Mouse (Mus musculus) lung, postnatal 0 days (tissue): ENCODE data around the gene Podn. TPM values are rescaled to one million over a fixed set of nuclear protein-coding genes. Genes with fewer than 3 reads are reported as not detected.
A peak's percentile ranks its signal among the peaks of the same experiment; 100 is the strongest.

Experiments
- ATAC-seq: fragments of 200-750 bp; cut with Nextera tagmentation; 2 replicates; pipeline ENCODE4 v1.8.0; 2017; ENCODE audit warnings: moderate library complexity
- DNase-seq: peaks from one replicate; pipeline ENCODE4 v3.0.0-alpha.2; 2016; ENCODE audit warnings: low spot score
- H3K27ac ChIP-seq: fragments of 300-500 bp; sonication (generic); 2 replicates; pipeline ENCODE4 v1.5.1; 2014; ENCODE audit warnings: antibody characterized with exemption, mild to moderate bottlenecking, low read length, mixed read lengths
- H3K27me3 ChIP-seq: fragments of 300-500 bp; sonication (generic); replicated peaks from 2 replicates; pipeline ENCODE4 v1.6.1; 2014; ENCODE audit warnings: low read length, mixed read lengths; ENCODE audit not compliant: insufficient read depth
- H3K36me3 ChIP-seq: fragments of 300-500 bp; sonication (generic); 2 replicates; pipeline ENCODE4 v1.6.1; 2014; ENCODE audit warnings: low read length, mixed read lengths; ENCODE audit not compliant: insufficient read depth
- H3K4me1 ChIP-seq: fragments of 300-500 bp; sonication (generic); 2 replicates; pipeline ENCODE4 v1.6.1; 2014; ENCODE audit warnings: antibody characterized with exemption, low read depth, low read length, mixed read lengths; ENCODE audit not compliant: insufficient read depth
- H3K4me2 ChIP-seq: fragments of 300-500 bp; sonication (generic); replicated peaks from 2 replicates; pipeline ENCODE4 v1.6.1; 2014; ENCODE audit warnings: low read depth, mild to moderate bottlenecking, low read length, moderate library complexity, mixed read lengths
- H3K4me3 ChIP-seq: fragments of 300-500 bp; sonication (generic); 2 replicates; pipeline ENCODE4 v1.5.1; 2014; ENCODE audit warnings: low read depth, low read length
- H3K9ac ChIP-seq: fragments of 300-500 bp; sonication (generic); replicated peaks from 2 replicates; pipeline ENCODE4 v1.6.1; 2014; ENCODE audit warnings: low read depth, mild to moderate bottlenecking
- H3K9me3 ChIP-seq: fragments of 300-500 bp; sonication (generic); 2 replicates; pipeline ENCODE4 v1.6.1; 2016; ENCODE audit warnings: low read length, mixed read lengths
- CTCF ChIP-seq: IDR thresholded peaks from 2 replicates; pipeline ENCODE4 v1.5.1; 2016; ENCODE audit warnings: antibody characterized with exemption, mild to moderate bottlenecking
- EP300 ChIP-seq: IDR thresholded peaks from 2 replicates; pipeline ENCODE4 v1.6.1; 2016; ENCODE audit warnings: antibody characterized with exemption, mild to moderate bottlenecking, control low read depth
- WGBS: fragments of 180-500 bp; shearing (Covaris S2); extraction: QIAGEN DNeasy Blood & Tissue Kit; methylation state at CpG from one replicate; pipeline ENCODE4 v1.1.7; 2014; 5-methylcytosine and 5-hydroxymethylcytosine counted together
- polyA plus RNA-seq: library from polyadenylated mRNA; unstranded; fragments of >200 nt; fragmentation: Nextera tagmentation; extraction: Ambion mirVana; gene quantifications from 2 replicates; pipeline ENCODE4 v1.2.1, GENCODE M21; 2015

Podn gene
- polyA plus RNA-seq, 1 experiment from 2014 or later = 2.8 TPM

DNA sequence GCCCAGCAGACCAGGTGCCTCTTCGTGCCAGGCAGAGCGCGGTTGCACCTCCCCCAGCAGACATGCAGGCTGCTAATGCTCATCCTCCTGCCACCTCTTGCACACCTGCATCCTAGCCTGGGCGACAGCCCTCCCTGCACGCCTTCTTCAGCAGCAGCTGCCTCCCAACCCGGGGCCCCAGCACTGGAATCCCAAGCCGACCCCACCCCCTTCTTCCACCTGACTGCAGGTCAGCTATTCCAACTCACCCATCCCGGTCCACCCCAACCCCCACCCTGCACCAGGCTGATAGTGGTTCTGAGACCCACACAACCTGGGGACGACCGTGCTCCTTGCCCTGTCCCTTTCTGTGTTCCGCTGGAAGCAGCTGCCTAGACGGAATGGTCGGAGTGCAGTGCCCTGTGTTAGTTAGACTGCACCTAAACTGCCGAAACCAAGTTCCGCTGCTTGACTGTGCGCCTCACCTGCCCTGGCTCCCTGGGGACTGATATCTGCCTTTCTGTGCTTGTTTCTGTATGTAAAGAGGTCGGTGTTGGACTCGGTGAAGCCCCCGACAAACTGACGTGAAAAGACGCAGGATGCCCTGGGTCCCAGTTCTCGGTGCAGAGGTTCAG is 65.2 kb downstream of the Podn start:
- no peak overlapping the region for H3K27ac ChIP-seq
- peak overlapping the region; percentile 96 for H3K4me2 ChIP-seq
- 4% methylated on average over 22 of the region's 22 CpGs for WGBS
- H3K4me1 ChIP-seq = peaks cover 7% of the 10 kb centered on the region; the same call in 1 of the 2 replicates
- DNase-seq (no peak), ATAC-seq (no peak)
- peaks cover 18% of the 10 kb centered on the region for H3K27me3 ChIP-seq
- no peaks in the 10 kb centered on the region for H3K9me3 ChIP-seq
- no peaks in the 10 kb centered on the region for H3K36me3 ChIP-seq
- H3K9ac ChIP-seq = no peak overlapping the region
- H3K4me3 ChIP-seq = peak overlapping the region; percentile 57
- TF ChIP-seq EP300 = no peak
- no peak for TF ChIP-seq CTCF

DNA sequence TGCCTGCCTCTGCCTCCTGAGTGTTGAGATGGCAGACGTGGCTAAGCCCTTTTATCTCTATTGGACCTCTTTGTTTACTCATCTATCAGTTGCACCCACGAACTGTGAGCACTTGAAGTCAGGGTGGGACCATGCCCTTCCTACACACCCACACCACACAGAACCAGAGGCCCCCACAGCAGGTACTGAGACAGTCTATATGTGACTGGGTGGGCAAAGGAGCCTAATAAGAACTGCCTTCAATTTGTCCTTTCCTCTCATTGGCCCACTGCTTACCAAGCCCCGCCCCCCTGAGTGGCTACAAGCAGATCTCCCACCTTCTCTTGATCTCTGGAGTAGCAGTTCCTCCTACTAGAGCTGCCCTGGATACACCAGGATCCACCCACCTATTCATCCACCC is 70.1 kb downstream of the Podn start:
- H3K27ac ChIP-seq = no peak overlapping the region
- no peak for DNase-seq
- H3K4me1 ChIP-seq = peaks cover 2% of the 10 kb centered on the region; the same call in 1 of the 2 replicates
- TF ChIP-seq EP300 (no peak), CTCF (no peak)
- peaks cover 8% of the 10 kb centered on the region for H3K27me3 ChIP-seq
- H3K9ac ChIP-seq = no peak overlapping the region
- ATAC-seq = no peak
- 26% methylated on average over 3 of the region's 3 CpGs for WGBS
- H3K4me2 ChIP-seq = no peak overlapping the region
- no peaks in the 10 kb centered on the region for H3K36me3 ChIP-seq
- H3K4me3 ChIP-seq = no peak overlapping the region
- no peaks in the 10 kb centered on the region for H3K9me3 ChIP-seq

DNA sequence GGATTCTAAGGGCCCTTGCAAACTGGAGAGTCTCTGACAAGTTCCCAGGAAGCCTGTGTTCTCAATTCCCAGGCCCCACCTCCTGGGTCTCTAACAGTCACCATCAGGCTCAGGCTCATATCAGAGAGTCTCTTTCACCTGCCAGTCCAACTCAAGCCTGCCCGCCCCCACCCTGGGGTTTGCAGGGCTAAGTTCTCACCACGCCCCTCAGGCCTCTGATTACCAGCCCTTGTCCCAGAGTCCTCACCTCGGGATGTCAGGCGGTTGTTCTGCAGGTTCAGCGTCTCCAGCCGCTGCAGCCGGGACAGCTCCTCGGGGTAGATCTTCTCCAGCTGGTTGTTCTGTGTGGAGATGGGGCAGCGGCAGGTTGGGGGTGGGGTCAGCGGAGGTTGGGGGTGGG is 71.0 kb downstream of the Podn start:
- H3K4me2 ChIP-seq = no peak overlapping the region
- DNase-seq (peak; percentile 87), ATAC-seq (peak; percentile 92)
- no peaks in the 10 kb centered on the region for H3K36me3 ChIP-seq
- peaks cover 3% of the 10 kb centered on the region; the same call in 1 of the 2 replicates for H3K27me3 ChIP-seq
- no peaks in the 10 kb centered on the region for H3K9me3 ChIP-seq
- TF ChIP-seq CTCF = no peak
- TF ChIP-seq EP300 = 0 out of 2 replicates have a peak, but pooled peaks have one; percentile 19
- 14% methylated on average over 10 of the region's 10 CpGs for WGBS
- H3K4me3 ChIP-seq = no peak overlapping the region
- no peak overlapping the region for H3K27ac ChIP-seq
- no peak overlapping the region for H3K9ac ChIP-seq
- H3K4me1 ChIP-seq = no peaks in the 10 kb centered on the region

DNA sequence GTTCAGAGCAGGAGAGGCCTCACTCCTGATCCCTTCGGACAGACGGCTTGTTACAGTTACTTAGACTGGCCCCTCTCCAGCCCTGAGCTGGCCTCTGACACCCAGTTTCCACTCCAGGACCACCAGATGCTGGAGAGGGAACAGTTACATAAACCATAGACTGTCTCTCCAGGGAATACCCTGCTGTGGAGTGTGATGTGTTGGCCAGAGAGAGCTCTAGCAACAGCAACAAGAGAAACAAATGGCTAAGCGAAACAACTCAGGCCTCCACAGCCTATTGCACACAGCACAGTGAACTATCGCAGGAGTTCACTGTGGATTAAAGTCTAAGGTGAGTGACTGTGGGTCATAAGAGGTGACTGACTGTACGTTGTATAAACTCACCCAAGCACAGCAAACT is 71.6 kb downstream of the Podn start:
- Histone ChIP-seq H3K9me3 (no peaks in the 10 kb centered on the region), H3K27me3 (no peaks in the 10 kb centered on the region), H3K9ac (no peak overlapping the region), H3K27ac (peak overlapping the region; percentile 57; the same call in 1 of the 2 replicates), H3K4me2 (no peak overlapping the region), H3K4me3 (no peak overlapping the region), H3K36me3 (no peaks in the 10 kb centered on the region), H3K4me1 (no peaks in the 10 kb centered on the region)
- ATAC-seq = peak; percentile 73
- peak; percentile 58 for DNase-seq
- 45% methylated on average over 5 of the region's 5 CpGs for WGBS
- TF ChIP-seq CTCF (no peak), EP300 (no peak)

DNA sequence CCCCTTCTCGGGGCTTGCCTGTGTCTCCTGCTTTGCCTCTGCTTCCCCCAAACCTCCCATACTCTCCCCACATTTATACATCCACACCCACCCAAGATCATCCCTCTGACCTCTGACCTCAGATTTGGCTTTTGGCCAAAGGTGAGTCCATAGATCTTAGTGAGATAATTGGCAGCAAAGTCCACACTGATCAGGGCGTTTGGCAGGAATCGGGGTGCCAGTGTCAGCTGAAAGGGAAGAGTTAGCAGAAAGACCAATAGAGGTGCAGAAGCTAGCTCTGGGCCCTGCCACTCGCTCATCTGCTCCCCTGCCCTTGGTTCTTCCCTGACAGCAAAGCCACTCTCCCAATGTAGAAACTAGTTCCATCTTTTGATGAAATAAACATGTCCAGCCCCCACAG is 73.1 kb downstream of the Podn start:
- ATAC-seq (no peak), DNase-seq (no peak)
- Histone ChIP-seq H3K4me2 (no peak overlapping the region), H3K4me3 (no peak overlapping the region), H3K4me1 (no peaks in the 10 kb centered on the region), H3K9me3 (no peaks in the 10 kb centered on the region), H3K27me3 (no peaks in the 10 kb centered on the region), H3K27ac (no peak overlapping the region), H3K9ac (no peak overlapping the region), H3K36me3 (no peaks in the 10 kb centered on the region)
- WGBS = 84% methylated on average over 4 of the region's 4 CpGs
- TF ChIP-seq EP300 (no peak), CTCF (no peak)

- H3K36me3 ChIP-seq = no peaks in the 10 kb centered on the region
- H3K9me3 ChIP-seq = no peaks in the 10 kb centered on the region
- H3K27ac ChIP-seq = no peak overlapping the region
- no peak overlapping the region for H3K9ac ChIP-seq
- no peak overlapping the region for H3K4me3 ChIP-seq
- DNase-seq (no peak), ATAC-seq (no peak)
- TF ChIP-seq EP300 (no peak), CTCF (no peak)
- no peaks in the 10 kb centered on the region for H3K4me1 ChIP-seq
- WGBS = 68% methylated on average over 6 of the region's 6 CpGs
- H3K27me3 ChIP-seq = no peaks in the 10 kb centered on the region
- H3K4me2 ChIP-seq = no peak overlapping the region
These were observed 76.1 kb downstream of the Podn start for GRCm38 (mm10) chr4:108020178-108020577.
